Mouse (Mus musculus): ENCODE results near the gene Lrba.
A peak's percentile ranks its signal among the peaks of the same experiment; 100 is the strongest.

The Lrba gene

GRCm38 (mm10) chr3:86677573-86678155, 453.2 kb downstream of the Lrba start:
- DNase-seq (ENCODE audit: low spot score) = no peak

GRCm38 (mm10) chr3:86687571-86688209, 463.2 kb downstream of the Lrba start:
- DNase-seq (ENCODE audit: low spot score) = peak; percentile 66

GRCm38 (mm10) chr3:86688438-86688837, 464.0 kb downstream of the Lrba start:
- no peak for DNase-seq (ENCODE audit: low spot score)

GRCm38 (mm10) chr3:86689305-86689704, 464.8 kb downstream of the Lrba start:
- peak; percentile 37 for DNase-seq (ENCODE audit: low spot score)

- no peak for DNase-seq (ENCODE audit: low spot score)
Measured at GRCm38 (mm10) chr3:86692779-86693178, 468.3 kb downstream of the Lrba start.

GRCm38 (mm10) chr3:86693553-86693952, 469.1 kb downstream of the Lrba start:
- no peak for DNase-seq (ENCODE audit: low spot score)

GRCm38 (mm10) chr3:86698947-86699346, 474.5 kb downstream of the Lrba start:
- DNase-seq (ENCODE audit: low spot score) = no peak

- peak; percentile 89 for DNase-seq (ENCODE audit: low spot score)
Measured at GRCm38 (mm10) chr3:86701163-86701563, 476.7 kb downstream of the Lrba start.

- DNase-seq (ENCODE audit: low spot score) = no peak
Measured at GRCm38 (mm10) chr3:86709472-86709871, 485.0 kb downstream of the Lrba start.

GRCm38 (mm10) chr3:86711530-86711929, 487.1 kb downstream of the Lrba start:
- DNase-seq (ENCODE audit: low spot score) = peak; percentile 52

GRCm38 (mm10) chr3:86712758-86713157, 488.3 kb downstream of the Lrba start:
- peak; percentile 52 for DNase-seq (ENCODE audit: low spot score)

GRCm38 (mm10) chr3:86714446-86714845, 490.0 kb downstream of the Lrba start:
- peak; percentile 68 for DNase-seq (ENCODE audit: low spot score)

GRCm38 (mm10) chr3:86723415-86724298, 499.2 kb downstream of the Lrba start:
- DNase-seq (ENCODE audit: low spot score) = no peak

GRCm38 (mm10) chr3:86725113-86725512, 500.6 kb downstream of the Lrba start:
- DNase-seq (ENCODE audit: low spot score) = no peak

GRCm38 (mm10) chr3:86738831-86739230, 514.4 kb downstream of the Lrba start:
- no peak for DNase-seq (ENCODE audit: low spot score)

- no peak for DNase-seq (ENCODE audit: low spot score)
Measured at GRCm38 (mm10) chr3:86739745-86740144, 515.3 kb downstream of the Lrba start.

GRCm38 (mm10) chr3:86745348-86745747, 520.9 kb downstream of the Lrba start:
- no peak for DNase-seq (ENCODE audit: low spot score)

GRCm38 (mm10) chr3:86745769-86746512, 521.5 kb downstream of the Lrba start:
- DNase-seq (ENCODE audit: low spot score) = no peak

GRCm38 (mm10) chr3:86750652-86751051, 526.2 kb downstream of the Lrba start:
- peak; percentile 59 for DNase-seq (ENCODE audit: low spot score)

GRCm38 (mm10) chr3:86754178-86754577, 529.7 kb downstream of the Lrba start:
- no peak for DNase-seq (ENCODE audit: low spot score)

GRCm38 (mm10) chr3:86754595-86755557, 530.4 kb downstream of the Lrba start:
- peak; percentile 44 for DNase-seq (ENCODE audit: low spot score)

Measured in retina, embryonic 14.5 days (tissue).